Mouse (Mus musculus): ENCODE measurements around the gene Sacm1l.

GRCm38 (mm10) chr9:123525095-123525494 is 4.5 kb upstream of the Sacm1l start:
- TF ChIP-seq CTCF (IDR thresholded peaks at IDR 0.05; ENCODE audit: control insufficient read depth, insufficient read depth, low read length) (peak; percentile 37), POLR2A (IDR thresholded peaks at IDR 0.05; ENCODE audit: borderline replicate concordance, control insufficient read depth, low read depth, low read length) (no peak)
